Mouse (Mus musculus) neutrophil, adult 59 days (primary cell): ENCODE results near the gene Fbxo31. TPM values are rescaled to one million over a fixed set of nuclear protein-coding genes. Genes with fewer than 3 reads are reported as not detected.

Experiments
- total RNA-seq, 2 experiments: library from RNA; stranded (reverse); gene quantifications; 1 replicate in 1 of 2; 2 replicates in 1 of 2; pipeline ENCODE4 v1.2.4; 2023

The Fbxo31 gene
- 10 to 100 TPM; 28.7 to 35.9 TPM for total RNA-seq

DNA sequence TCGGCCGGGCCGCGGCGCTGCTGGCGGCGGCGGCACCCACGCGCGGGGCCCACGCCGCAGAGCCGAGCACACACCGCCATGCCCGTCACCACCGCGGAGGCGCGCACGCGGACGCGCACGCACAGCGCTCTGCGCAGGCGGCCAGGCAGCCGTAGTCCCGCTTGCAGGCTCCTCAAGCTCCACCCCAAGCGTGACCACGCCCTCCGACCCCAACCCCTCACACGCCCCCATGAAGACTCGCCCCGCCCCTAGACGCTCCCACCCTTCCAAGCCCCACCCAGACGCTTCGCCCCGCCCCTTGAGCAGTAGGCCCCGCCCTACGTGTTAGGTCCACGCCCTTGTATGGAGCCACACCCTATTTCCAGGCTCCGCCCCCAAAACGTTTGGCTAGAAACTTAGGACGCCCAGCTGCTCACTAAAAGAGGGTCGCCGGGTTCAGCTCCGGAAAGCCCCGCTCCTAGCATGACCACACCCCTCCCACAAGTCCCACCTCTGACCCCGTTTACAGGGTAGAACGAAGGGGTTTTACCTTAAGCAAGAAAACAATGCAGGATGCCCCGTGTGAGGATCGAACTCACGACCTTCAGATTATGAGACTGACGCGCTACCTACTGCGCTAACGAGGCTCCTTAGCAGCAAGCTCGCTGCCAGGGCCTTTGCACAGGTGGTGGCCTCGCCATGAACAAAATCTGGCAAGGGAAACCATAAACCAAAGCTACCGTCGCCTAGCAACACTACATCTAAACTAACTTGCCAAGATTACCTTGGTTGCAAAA is at the start of gene Fbxo31:
Gene Fbxo31 (minus strand): TSS at position 131 of the 776 bp plus-strand sequence.

DNA sequence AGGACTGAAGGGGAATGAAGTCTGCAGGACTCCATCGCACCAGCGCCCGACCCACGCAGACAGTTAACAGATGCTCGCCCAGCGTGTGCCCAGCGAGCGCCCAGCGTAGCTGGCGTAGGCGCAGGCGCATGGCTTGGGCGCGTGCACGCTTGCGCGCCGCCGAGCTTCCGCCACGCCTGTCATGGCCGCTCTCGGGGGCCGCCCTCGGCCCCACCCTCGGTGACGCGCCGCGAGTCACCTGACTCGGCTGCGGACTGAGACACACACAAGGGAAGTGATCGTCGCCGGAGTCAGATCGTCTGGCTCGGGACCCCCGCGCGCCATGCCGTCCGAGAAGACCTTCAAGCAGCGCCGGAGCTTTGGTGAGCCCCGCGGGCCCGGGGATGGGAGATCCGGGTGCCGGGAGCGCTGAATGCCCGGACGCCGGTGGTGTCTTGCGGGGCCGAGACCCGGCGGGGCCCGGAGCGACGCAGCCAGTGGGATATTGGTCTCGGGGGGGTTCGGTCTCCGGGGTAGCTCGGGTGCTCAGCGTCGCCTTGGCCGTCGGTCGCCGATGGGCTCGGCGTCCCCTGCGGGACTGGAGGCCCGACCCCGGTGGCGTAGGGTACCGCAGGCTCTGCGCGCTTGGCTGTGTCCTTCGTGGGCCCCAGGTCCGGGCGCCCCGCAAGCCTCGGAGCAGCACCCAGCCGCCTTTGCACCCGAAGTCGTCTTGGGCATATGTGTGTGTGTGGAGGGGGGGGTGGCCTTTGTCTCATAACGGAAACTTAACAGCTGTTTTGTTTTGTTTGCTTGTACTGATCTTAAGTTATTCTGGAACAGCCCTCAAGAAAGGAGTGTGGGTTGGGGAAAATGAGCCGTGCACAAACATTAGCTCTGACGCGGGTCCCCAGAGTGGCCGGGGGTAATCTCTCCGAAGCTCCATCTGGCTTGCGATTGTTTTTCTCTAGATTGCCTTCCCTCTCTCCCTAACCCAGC is 11.9 kb upstream of the Fbxo31 start, which contains the start of gene Map1lc3b:
Gene Map1lc3b (plus strand): TSS at position 159 of the 975 bp plus-strand sequence.

DNA sequence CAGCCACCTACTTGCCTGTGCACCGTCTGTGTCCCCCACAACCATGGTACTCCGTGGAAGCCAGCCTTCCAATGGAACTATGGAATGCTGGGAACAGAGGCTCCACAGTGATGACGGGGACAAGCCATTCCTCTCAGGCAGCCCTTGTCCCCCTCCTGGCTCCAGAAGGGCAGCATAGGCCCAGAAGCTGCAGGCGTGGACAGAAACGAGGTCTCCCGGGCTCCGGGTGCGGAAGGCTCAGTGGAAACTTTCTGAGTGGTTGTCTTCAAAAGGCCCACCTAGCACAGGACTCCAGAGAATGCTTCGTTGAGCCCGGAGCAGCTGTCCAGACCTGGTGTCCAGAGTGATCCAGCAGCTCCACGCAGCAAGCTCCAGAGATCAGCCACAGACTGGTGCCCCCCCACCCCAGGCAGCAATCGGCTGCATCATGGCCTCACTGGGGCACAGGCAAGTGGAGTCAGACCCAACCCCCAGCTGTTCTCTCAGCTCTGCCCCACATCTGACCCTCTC is 34.3 kb downstream of the Fbxo31 start, which contains the start of gene 1700018B08Rik:
Gene 1700018B08Rik (minus strand): TSS at position 45 of the 510 bp plus-strand sequence.

Other genes starting within 250 kb of the Fbxo31 start
- gene 1700018B08Rik, start 34.5 kb downstream of the Fbxo31 start, total RNA-seq: not detected
- gene Map1lc3b, start 11.6 kb upstream of the Fbxo31 start, total RNA-seq: 100 to 1,000 TPM; 311 to 338 TPM
- gene Zcchc14, start 74.1 kb upstream of the Fbxo31 start, total RNA-seq: under 1 TPM; 0.20 to 0.97 TPM
- not detected for gene Jph3, start 150.8 kb upstream of the Fbxo31 start, total RNA-seq